ENCODE assay signal across 9 mouse cellular contexts in genomic region chr11:58039027-58039426, GRCm38 (mm10). TPM values are rescaled to one million over a fixed set of nuclear protein-coding genes. Genes with fewer than 3 reads are reported as not detected.
DNase-seq lines count a peak whose midpoint lies in the region; ATAC-seq and TF ChIP-seq lines count a peak whose summit lies in the region.
"Had no signal": no experiment of that assay in that cellular context is flagged by ENCODE, and none has a peak within 500 bp of the region (broad histone marks: within the 10 kb centered on the region; RNA-seq: fewer than 3 reads in every experiment).

No protein-coding gene starts in this region.

- no peak overlapping the region for H3K9ac ChIP-seq in hindbrain, embryonic 11.5 days (ENCODE audit: low read depth, low read length)
- no peak overlapping the region for H3K9ac ChIP-seq in hindbrain, embryonic 12.5 days
- H3K9ac ChIP-seq in liver, embryonic 14.5 days (replicated peaks): no peak overlapping the region
- H3K9ac ChIP-seq: hindbrain, embryonic 13.5 days had no signal

- no peak overlapping the region for H3K4me3 ChIP-seq in hindbrain, embryonic 11.5 days (ENCODE audit: low read depth, low read length)
- no peak overlapping the region for H3K4me3 ChIP-seq in hindbrain, embryonic 12.5 days
- H3K4me3 ChIP-seq in liver, embryonic 14.5 days (ENCODE audit: insufficient read depth in 1 of 2, low read depth in 2 of 2, low read length in 2 of 2): no peak overlapping the region
- H3K4me3 ChIP-seq: hindbrain, embryonic 13.5 days had no signal

- no peaks in the 10 kb centered on the region for H3K27me3 ChIP-seq in hindbrain, embryonic 11.5 days (ENCODE audit: control insufficient read depth, insufficient read depth, low read length)
- H3K27me3 ChIP-seq in hindbrain, embryonic 12.5 days: no peaks in the 10 kb centered on the region
- H3K27me3 ChIP-seq in liver, embryonic 14.5 days (ENCODE audit: control insufficient read depth, insufficient read depth, low read length): no peaks in the 10 kb centered on the region
- H3K27me3 ChIP-seq: hindbrain, embryonic 13.5 days had no signal

- ATAC-seq in hindbrain, embryonic 11.5 days (ENCODE audit: low FRiP score): no peak
- no peak for ATAC-seq in hindbrain, embryonic 12.5 days (ENCODE audit: low FRiP score)
- no peak for ATAC-seq in liver, embryonic 14.5 days (ENCODE audit: insufficient read depth)

- TF ChIP-seq EP300 in liver, embryonic 14.5 days (IDR thresholded peaks at IDR 0.05; ENCODE audit: low read depth): no peak

- DNase-seq in hindbrain, embryonic 11.5 days (ENCODE audit: low spot score): peak; percentile 26
- peak; percentile 41 for DNase-seq in CD4-positive helper T cell, adult 2 months (ENCODE audit: low read depth, low spot score)
- peak; percentile 44 for DNase-seq in Muller cell, postnatal 12 days (ENCODE audit: inconsistent ontology term)
- no peak for DNase-seq in liver, embryonic 14.5 days (ENCODE audit: low read depth in 3 of 3, low spot score in 3 of 3)
- DNase-seq in ovary, postnatal 36 days (ENCODE audit: low spot score): no peak
- no peak for DNase-seq in gastrocnemius, postnatal 4 days (ENCODE audit: low spot score in 2 of 2)
- DNase-seq in left cerebral cortex, postnatal 10 days (ENCODE audit: extremely low spot score in 1 of 2, low spot score in 2 of 2): no peak

- no peaks in the 10 kb centered on the region for H3K4me1 ChIP-seq in hindbrain, embryonic 11.5 days (replicated peaks; ENCODE audit: control insufficient read depth, insufficient read depth, low read length)
- no peaks in the 10 kb centered on the region for H3K4me1 ChIP-seq in hindbrain, embryonic 12.5 days
- H3K4me1 ChIP-seq in liver, embryonic 14.5 days (replicated peaks; ENCODE audit: control insufficient read depth in 2 of 2, insufficient read depth in 2 of 2, low read length in 1 of 2): peaks cover 5% of the 10 kb centered on the region in 2 experiments; a peak in 3 of 4 replicates

- WGBS in hindbrain, embryonic 11.5 days: 83% methylated on average over 1 of the region's 1 CpGs
- WGBS in hindbrain, embryonic 12.5 days: 86% methylated on average over 1 of the region's 1 CpGs
- 33% methylated on average over 1 of the region's 1 CpGs for WGBS in liver, embryonic 14.5 days (ENCODE audit: insufficient replicate concordance)

- 0 out of 2 replicates have a peak, but pooled peaks cover 2% of the 10 kb centered on the region for H3K36me3 ChIP-seq in hindbrain, embryonic 11.5 days (ENCODE audit: control insufficient read depth, insufficient read depth, low read length)
- H3K36me3 ChIP-seq in hindbrain, embryonic 12.5 days: peaks cover 26% of the 10 kb centered on the region
- H3K36me3 ChIP-seq in liver, embryonic 14.5 days (replicated peaks; ENCODE audit: control insufficient read depth, insufficient read depth, low read depth): peaks cover 28% of the 10 kb centered on the region

- no peaks in the 10 kb centered on the region for H3K9me3 ChIP-seq in hindbrain, embryonic 11.5 days (ENCODE audit: control insufficient read depth, low read length)
- H3K9me3 ChIP-seq in hindbrain, embryonic 12.5 days (replicated peaks): no peaks in the 10 kb centered on the region
- H3K9me3 ChIP-seq in liver, embryonic 14.5 days (ENCODE audit: control insufficient read depth, low read length): no peaks in the 10 kb centered on the region
- H3K9me3 ChIP-seq: hindbrain, embryonic 13.5 days had no signal

- no peak overlapping the region for H3K4me2 ChIP-seq in hindbrain, embryonic 11.5 days (replicated peaks; ENCODE audit: low read depth, low read length)
- no peak overlapping the region for H3K4me2 ChIP-seq in hindbrain, embryonic 12.5 days (replicated peaks)
- no peak overlapping the region for H3K4me2 ChIP-seq in liver, embryonic 14.5 days (ENCODE audit: low read depth)
- H3K4me2 ChIP-seq: hindbrain, embryonic 13.5 days had no signal

- H3K27ac ChIP-seq in hindbrain, embryonic 11.5 days (ENCODE audit: low read depth, low read length): no peak overlapping the region
- H3K27ac ChIP-seq in hindbrain, embryonic 12.5 days: no peak overlapping the region
- H3K27ac ChIP-seq in liver, embryonic 14.5 days: no peak overlapping the region
- H3K27ac ChIP-seq: hindbrain, embryonic 13.5 days had no signal

- intact Hi-C loops in left cerebral cortex, postnatal 10 days (cut with DNase I): no loop called here

- TF ChIP-seq CTCF in liver, embryonic 14.5 days (IDR thresholded peaks at IDR 0.05; ENCODE audit: low read depth): peak; percentile 69

RNA-seq across cellular contexts. Expression of gene Larp1, which starts 30.2 kb away (rescaled TPM):
- 14.5 and 18.2 TPM in 2 replicates for polyA plus RNA-seq in hindbrain, embryonic 11.5 days (2014; fragmentation: Nextera tagmentation; extraction: Ambion mirVana)
- 18.5 and 19.0 TPM in 2 replicates for polyA plus RNA-seq in hindbrain, embryonic 12.5 days (2016; fragmentation: Nextera tagmentation; extraction: Ambion mirVana)
- 21.1 and 25.5 TPM in 2 replicates for polyA plus RNA-seq in liver, embryonic 14.5 days (2012; rRNA removed)
- 15.8 and 19.0 TPM in 2 replicates for polyA plus RNA-seq in liver, embryonic 14.5 days (2014; fragmentation: Nextera tagmentation; extraction: Ambion mirVana)
- 10 to 100 TPM; 92.7 to 95.0 TPM for total RNA-seq in gastrocnemius, postnatal 4 days (2021)
- total RNA-seq in left cerebral cortex, postnatal 10 days (2021): 10 to 100 TPM; 86.2 to 89.1 TPM

RNA-seq across cellular contexts. Expression of gene Gm12248, which starts 53.9 kb away (rescaled TPM):
- not detected in 2 replicates for polyA plus RNA-seq in hindbrain, embryonic 11.5 days (2014; fragmentation: Nextera tagmentation; extraction: Ambion mirVana)
- 0.14 TPM in 1 of 2 replicates, not detected in the other for polyA plus RNA-seq in hindbrain, embryonic 12.5 days (2016; fragmentation: Nextera tagmentation; extraction: Ambion mirVana)
- polyA plus RNA-seq in liver, embryonic 14.5 days (2012; rRNA removed): not detected in 2 replicates
- not detected in 2 replicates for polyA plus RNA-seq in liver, embryonic 14.5 days (2014; fragmentation: Nextera tagmentation; extraction: Ambion mirVana)
- total RNA-seq in gastrocnemius, postnatal 4 days (2021): not detected
- not detected for total RNA-seq in left cerebral cortex, postnatal 10 days (2021)

Comparison
In these comparisons a context has a peak if more than half of its experiments do, and no peak if none do; other contexts are left out.
1. DNase-seq: peak in hindbrain, embryonic 11.5 days (single experiment), CD4-positive helper T cell, adult 2 months (single experiment) and Muller cell, postnatal 12 days (single experiment); none in liver, embryonic 14.5 days (0 of 3), ovary, postnatal 36 days (single experiment), gastrocnemius, postnatal 4 days (0 of 2) and left cerebral cortex, postnatal 10 days (0 of 2).